Mouse (Mus musculus) liver, adult 2 months (tissue): Measurements from ENCODE around the gene Pcdh15. TPM values are rescaled to one million over a fixed set of nuclear protein-coding genes. Genes with fewer than 3 reads are reported as not detected.

Experiments
- DNase-seq: peaks from one replicate; pipeline ENCODE4 v3.0.0-alpha.2; 2011; ENCODE audit warnings: low read depth, low spot score; ENCODE audit errors: extremely low read depth
- H3K27ac ChIP-seq: fragments of 200-500 bp; replicated peaks from 2 replicates; pipeline ENCODE4 v1.5.1; 2012; ENCODE audit warnings: low read depth, mild to moderate bottlenecking, control low read depth, inconsistent platforms, low read length; ENCODE audit not compliant: insufficient read depth
- H3K27me3 ChIP-seq: fragments of 200-500 bp; 2 replicates; pipeline ENCODE4 v1.6.1; 2012; ENCODE audit warnings: mild to moderate bottlenecking, moderate library complexity, low read length, inconsistent platforms; ENCODE audit not compliant: control insufficient read depth, insufficient read depth
- H3K36me3 ChIP-seq: fragments of 200-500 bp; 2 replicates; pipeline ENCODE4 v1.6.1; 2012; ENCODE audit warnings: low read length, inconsistent platforms; ENCODE audit not compliant: control insufficient read depth, insufficient read depth
- H3K4me1 ChIP-seq: fragments of 200-500 bp; 2 replicates; pipeline ENCODE4 v1.6.1; 2011; ENCODE audit warnings: low read length; ENCODE audit not compliant: control insufficient read depth, insufficient read depth
- H3K4me3 ChIP-seq: fragments of 200-500 bp; 2 replicates; pipeline ENCODE4 v1.5.1; 2011; ENCODE audit warnings: low read depth, mild to moderate bottlenecking, control low read depth, low read length, moderate library complexity; ENCODE audit not compliant: insufficient read depth
- H3K79me2 ChIP-seq: fragments of 200-500 bp; 2 replicates; pipeline ENCODE4 v1.6.1; 2012; ENCODE audit warnings: inconsistent platforms, mild to moderate bottlenecking, low read length, moderate library complexity; ENCODE audit not compliant: control insufficient read depth, insufficient read depth
- H3K9ac ChIP-seq: fragments of 200-500 bp; 2 replicates; pipeline ENCODE4 v1.6.1; 2012; ENCODE audit warnings: low read depth, mild to moderate bottlenecking, control low read depth, inconsistent platforms, low read length
- CTCF ChIP-seq: fragments of 200-500 bp; IDR thresholded peaks from 2 replicates; pipeline ENCODE4 v1.5.1; 2011; ENCODE audit warnings: low read depth, low read length, control low read depth
- POLR2A ChIP-seq: fragments of 200-500 bp; IDR thresholded peaks from 2 replicates; pipeline ENCODE4 v1.6.1; 2011; ENCODE audit warnings: low read length, control low read depth; ENCODE audit not compliant: insufficient read depth; ENCODE audit errors: extremely low read depth
- WGBS: fragments of 180-500 bp; shearing (Covaris S2); methylation state at CpG from one replicate; pipeline ENCODE4 v1.1.7; 2018; 5-methylcytosine and 5-hydroxymethylcytosine counted together
- polyA plus RNA-seq: library from polyadenylated mRNA; depleted of rRNA; stranded (reverse); fragments of >200 nt; gene quantifications from 2 replicates; pipeline ENCODE4 v1.2.3, GENCODE M21; 2012
- total RNA-seq: library from RNA; depleted of rRNA; stranded (reverse); fragments of >200 nt; gene quantifications from 2 replicates; pipeline ENCODE4 v1.2.3, GENCODE M21; 2014

Gene Pcdh15
- total and polyA plus RNA-seq, 2 experiments: 0.04 to 0.09 TPM

DNA sequence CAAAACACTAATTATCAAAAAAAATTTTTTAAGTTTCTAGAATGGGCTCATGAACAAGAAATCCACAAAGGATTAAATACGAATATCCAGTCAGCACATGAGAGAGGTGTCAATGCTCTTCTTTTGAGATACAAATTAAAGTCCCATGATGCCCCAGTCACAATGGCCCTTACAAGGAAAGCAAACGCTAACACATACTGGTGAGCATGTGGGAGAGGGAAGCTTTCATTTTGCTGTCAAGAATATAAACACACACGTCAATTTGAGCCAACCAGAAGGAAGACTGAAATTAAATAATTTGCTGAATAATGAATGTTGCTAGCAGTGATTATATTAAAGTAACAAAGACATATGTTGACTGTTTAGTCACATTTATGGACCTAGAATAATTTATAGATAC is 1470.5 kb downstream of the Pcdh15 start:
- H3K4me1 ChIP-seq: no peaks in the 10 kb centered on the region
- H3K27me3 ChIP-seq: no peaks in the 10 kb centered on the region
- H3K27ac ChIP-seq: no peak overlapping the region
- TF ChIP-seq POLR2A: no peak
- no peak for TF ChIP-seq CTCF
- H3K9ac ChIP-seq: no peak overlapping the region
- H3K36me3 ChIP-seq: no peaks in the 10 kb centered on the region
- H3K4me3 ChIP-seq: no peak overlapping the region
- WGBS: 76% methylated on average over 3 of the region's 3 CpGs
- H3K79me2 ChIP-seq: no peaks in the 10 kb centered on the region
- no peak for DNase-seq

DNA sequence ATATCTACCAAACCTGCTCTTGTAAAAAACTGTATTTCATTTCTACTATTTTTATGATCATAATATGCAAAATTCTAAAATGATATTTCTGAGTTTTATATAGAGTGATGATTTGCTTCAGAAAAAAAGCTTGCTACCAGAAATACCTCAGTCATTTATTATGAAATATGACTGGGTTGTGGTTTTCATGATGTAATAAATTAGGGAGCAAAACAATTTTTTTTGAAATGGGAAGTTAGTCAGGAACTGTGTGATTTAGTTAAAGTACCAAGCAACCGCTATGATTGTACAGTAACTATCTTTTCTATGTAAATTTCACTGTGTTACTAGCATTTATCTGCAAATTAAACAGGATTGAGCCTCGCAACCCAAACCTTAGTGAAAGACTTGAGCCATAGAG is 1480.8 kb downstream of the Pcdh15 start:
- 75% methylated on average over 2 of the region's 2 CpGs for WGBS
- no peaks in the 10 kb centered on the region for H3K4me1 ChIP-seq
- TF ChIP-seq POLR2A (no peak), CTCF (no peak)
- H3K4me3 ChIP-seq: no peak overlapping the region
- no peak overlapping the region for H3K9ac ChIP-seq
- no peaks in the 10 kb centered on the region for H3K36me3 ChIP-seq
- H3K27me3 ChIP-seq: no peaks in the 10 kb centered on the region
- H3K27ac ChIP-seq: no peak overlapping the region
- H3K79me2 ChIP-seq: no peaks in the 10 kb centered on the region
- DNase-seq: no peak

DNA sequence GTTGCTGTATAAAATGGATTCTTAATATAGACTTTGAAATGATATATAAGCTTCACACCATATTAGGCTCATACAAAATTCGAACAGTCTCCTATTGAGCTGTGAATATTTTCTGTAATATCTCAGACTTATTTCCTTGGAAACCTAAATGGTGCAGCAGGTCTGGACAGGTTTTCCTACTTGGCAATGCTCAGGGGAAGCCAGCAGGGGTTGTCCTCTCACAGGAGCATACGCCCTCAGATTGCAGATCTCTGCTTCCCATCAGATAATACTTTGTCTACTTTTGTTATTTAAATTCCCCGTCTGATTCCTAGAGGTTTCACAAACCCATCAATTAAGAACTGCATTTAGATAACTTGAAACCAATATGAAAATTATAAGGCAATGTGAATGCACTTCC is 1492.7 kb downstream of the Pcdh15 start:
- Histone ChIP-seq H3K4me3 (no peak overlapping the region), H3K27me3 (no peaks in the 10 kb centered on the region), H3K4me1 (no peaks in the 10 kb centered on the region), H3K9ac (no peak overlapping the region), H3K27ac (no peak overlapping the region), H3K79me2 (no peaks in the 10 kb centered on the region), H3K36me3 (no peaks in the 10 kb centered on the region)
- TF ChIP-seq POLR2A: no peak
- TF ChIP-seq CTCF: no peak
- no peak for DNase-seq
- 74% methylated on average over 3 of the region's 3 CpGs for WGBS

DNA sequence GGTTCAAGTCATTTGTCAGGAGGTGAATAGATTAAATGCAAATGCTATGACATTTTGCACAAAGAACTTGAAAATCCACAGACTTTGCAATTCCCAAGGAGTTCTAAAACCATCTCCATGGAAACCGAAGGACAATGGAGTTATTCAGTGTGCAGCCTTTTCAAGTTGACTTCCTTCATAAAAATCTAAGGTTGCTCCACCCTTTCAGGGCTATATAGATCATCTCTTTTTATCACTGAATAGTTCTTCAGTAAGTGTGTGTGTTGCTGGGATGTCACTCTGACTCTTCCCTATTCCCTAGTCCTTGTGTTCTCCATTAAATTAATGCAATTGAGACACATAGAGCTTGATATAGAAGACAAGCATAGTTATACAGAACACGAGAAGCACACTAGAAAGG is 1508.5 kb downstream of the Pcdh15 start:
- Histone ChIP-seq H3K27me3 (no peaks in the 10 kb centered on the region), H3K36me3 (no peaks in the 10 kb centered on the region), H3K79me2 (no peaks in the 10 kb centered on the region), H3K27ac (no peak overlapping the region), H3K4me3 (no peak overlapping the region), H3K9ac (no peak overlapping the region), H3K4me1 (no peaks in the 10 kb centered on the region)
- TF ChIP-seq CTCF (no peak), POLR2A (no peak)
- 80% methylated on average over 2 of the region's 2 CpGs for WGBS
- no peak for DNase-seq

DNA sequence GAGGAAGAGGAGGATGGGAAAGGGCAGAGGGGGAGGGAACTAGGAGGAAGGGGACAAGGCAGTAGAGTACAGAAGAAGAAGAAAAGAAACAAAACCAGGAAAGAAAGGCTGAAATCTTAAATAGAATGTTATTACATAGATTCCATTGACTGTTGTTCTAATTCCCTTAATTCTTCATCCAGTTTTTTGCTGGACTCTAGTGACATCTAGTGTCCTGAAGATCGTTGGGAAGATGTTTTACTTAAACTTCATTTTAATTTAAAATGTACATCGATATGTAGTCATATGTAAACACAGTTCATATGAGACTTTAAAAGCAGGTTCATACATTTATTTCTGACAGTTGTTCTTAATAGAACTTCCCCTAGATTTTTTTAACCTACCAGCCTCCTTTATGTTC is 1522.7 kb downstream of the Pcdh15 start:
- TF ChIP-seq POLR2A: no peak
- TF ChIP-seq CTCF: no peak
- no peaks in the 10 kb centered on the region for H3K27me3 ChIP-seq

DNA sequence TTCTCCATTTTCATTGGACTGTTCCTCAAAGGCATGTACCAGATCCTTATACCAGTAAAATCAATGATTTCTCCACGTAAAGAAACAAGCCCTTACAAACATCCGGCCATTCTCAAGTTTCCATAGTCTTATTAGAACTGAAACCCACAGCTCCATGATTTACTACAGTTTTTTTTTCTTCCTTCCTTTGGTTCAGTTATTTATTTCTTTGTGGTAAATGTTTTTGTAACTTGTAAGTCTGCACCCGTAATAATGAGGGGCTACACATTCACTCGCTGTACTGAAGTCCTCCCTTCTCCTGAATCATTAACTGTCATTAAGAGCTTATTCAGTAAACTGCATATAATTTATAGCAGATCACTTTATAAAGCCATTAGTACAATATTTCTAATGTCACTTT is 1526.6 kb downstream of the Pcdh15 start:
- no peak overlapping the region for H3K4me3 ChIP-seq

More for the DNA sequence above, 1522.7 kb downstream of the Pcdh15 start:
- Histone ChIP-seq H3K27ac (no peak overlapping the region), H3K4me1 (no peaks in the 10 kb centered on the region), H3K36me3 (no peaks in the 10 kb centered on the region), H3K79me2 (no peaks in the 10 kb centered on the region), H3K9ac (no peak overlapping the region), H3K4me3 (no peak overlapping the region)
- WGBS: 39% methylated on average over 2 of the region's 2 CpGs
- no peak for DNase-seq

More for the DNA sequence above, 1526.6 kb downstream of the Pcdh15 start:
- 70% methylated on average over 4 of the region's 4 CpGs for WGBS
- H3K79me2 ChIP-seq: no peaks in the 10 kb centered on the region
- H3K4me1 ChIP-seq: no peaks in the 10 kb centered on the region
- H3K9ac ChIP-seq: no peak overlapping the region
- no peak for DNase-seq
- no peaks in the 10 kb centered on the region; the same call in 1 of the 2 replicates for H3K27me3 ChIP-seq
- TF ChIP-seq POLR2A (no peak), CTCF (no peak)
- no peaks in the 10 kb centered on the region for H3K36me3 ChIP-seq
- H3K27ac ChIP-seq: no peak overlapping the region
